Mouse (Mus musculus): ENCODE data around the gene Abca4. TPM values are rescaled to one million over a fixed set of nuclear protein-coding genes. Genes with fewer than 3 reads are reported as not detected.

Abca4 gene
- polyA plus RNA-seq, 1 experiment from 2014 or later: 0.48 TPM

- ATAC-seq: peak; percentile 74
- peaks cover 44% of the 10 kb centered on the region for H3K4me1 ChIP-seq (ENCODE audit: control insufficient read depth, insufficient read depth, low read length)
- H3K27ac ChIP-seq (ENCODE audit: low read depth, low read length): peak overlapping the region; percentile 33; the same call in 1 of the 2 replicates
- H3K36me3 ChIP-seq (ENCODE audit: control insufficient read depth, insufficient read depth, low read length): no peaks in the 10 kb centered on the region
- under 1% methylated on average over 10 of the region's 10 CpGs for WGBS
- peak; percentile 94 for DNase-seq (ENCODE audit: low spot score)
- H3K9ac ChIP-seq (ENCODE audit: low read length): no peak overlapping the region
- H3K4me2 ChIP-seq (ENCODE audit: low read length): peak overlapping the region; percentile 24; the same call in 1 of the 2 replicates
- H3K9me3 ChIP-seq (replicated peaks; ENCODE audit: control insufficient read depth, low read length): no peaks in the 10 kb centered on the region
- peaks cover 30% of the 10 kb centered on the region for H3K27me3 ChIP-seq (replicated peaks; ENCODE audit: control insufficient read depth, insufficient read depth, low read length)
- H3K4me3 ChIP-seq (ENCODE audit: low read depth, low read length): no peak overlapping the region
Observed at GRCm38 (mm10) chr3:122046187-122046620, 2.0 kb downstream of the Abca4 start.

- no peaks in the 10 kb centered on the region for H3K36me3 ChIP-seq (ENCODE audit: control insufficient read depth, insufficient read depth, low read length)
- no peak overlapping the region for H3K27ac ChIP-seq (ENCODE audit: low read depth, low read length)
- H3K4me1 ChIP-seq (ENCODE audit: control insufficient read depth, insufficient read depth, low read length): peaks cover 44% of the 10 kb centered on the region
- no peak for DNase-seq (ENCODE audit: low spot score)
- H3K4me2 ChIP-seq (ENCODE audit: low read length): no peak overlapping the region
- H3K4me3 ChIP-seq (ENCODE audit: low read depth, low read length): no peak overlapping the region
- H3K9me3 ChIP-seq (replicated peaks; ENCODE audit: control insufficient read depth, low read length): no peaks in the 10 kb centered on the region
- no peak for ATAC-seq
- no peak overlapping the region for H3K9ac ChIP-seq (ENCODE audit: low read length)
- H3K27me3 ChIP-seq (replicated peaks; ENCODE audit: control insufficient read depth, insufficient read depth, low read length): peaks cover 23% of the 10 kb centered on the region
- WGBS: 46% methylated on average over 7 of the region's 7 CpGs
Observed at GRCm38 (mm10) chr3:122047402-122047801, 3.2 kb downstream of the Abca4 start.

GRCm38 (mm10) chr3:122047921-122048861, 3.9 kb downstream of the Abca4 start:
- Histone ChIP-seq H3K27me3 (replicated peaks; ENCODE audit: control insufficient read depth, insufficient read depth, low read length) (peaks cover 15% of the 10 kb centered on the region), H3K9ac (ENCODE audit: low read length) (no peak overlapping the region), H3K4me1 (ENCODE audit: control insufficient read depth, insufficient read depth, low read length) (peaks cover 44% of the 10 kb centered on the region), H3K9me3 (replicated peaks; ENCODE audit: control insufficient read depth, low read length) (no peaks in the 10 kb centered on the region), H3K4me2 (ENCODE audit: low read length) (peak overlapping the region; percentile 33), H3K36me3 (ENCODE audit: control insufficient read depth, insufficient read depth, low read length) (no peaks in the 10 kb centered on the region), H3K27ac (ENCODE audit: low read depth, low read length) (peak overlapping the region; percentile 44; the same call in 1 of the 2 replicates), H3K4me3 (ENCODE audit: low read depth, low read length) (no peak overlapping the region)
- 8% methylated on average over 17 of the region's 17 CpGs for WGBS
- DNase-seq (ENCODE audit: low spot score) (peak; percentile 93), ATAC-seq (peak; percentile 71)

GRCm38 (mm10) chr3:122049158-122049557, 4.9 kb downstream of the Abca4 start:
- Histone ChIP-seq H3K4me1 (ENCODE audit: control insufficient read depth, insufficient read depth, low read length) (peaks cover 36% of the 10 kb centered on the region), H3K4me3 (ENCODE audit: low read depth, low read length) (no peak overlapping the region), H3K36me3 (ENCODE audit: control insufficient read depth, insufficient read depth, low read length) (no peaks in the 10 kb centered on the region), H3K9ac (ENCODE audit: low read length) (no peak overlapping the region), H3K9me3 (replicated peaks; ENCODE audit: control insufficient read depth, low read length) (no peaks in the 10 kb centered on the region), H3K4me2 (ENCODE audit: low read length) (no peak overlapping the region), H3K27me3 (replicated peaks; ENCODE audit: control insufficient read depth, insufficient read depth, low read length) (peaks cover 14% of the 10 kb centered on the region), H3K27ac (ENCODE audit: low read depth, low read length) (no peak overlapping the region)
- 43% methylated on average over 6 of the region's 6 CpGs for WGBS
- no peak for DNase-seq (ENCODE audit: low spot score)
- no peak for ATAC-seq

- no peak for DNase-seq (ENCODE audit: low spot score)
- 72% methylated on average over 9 of the region's 9 CpGs for WGBS
- Histone ChIP-seq H3K9ac (ENCODE audit: low read length) (no peak overlapping the region), H3K4me2 (ENCODE audit: low read length) (no peak overlapping the region), H3K36me3 (ENCODE audit: control insufficient read depth, insufficient read depth, low read length) (no peaks in the 10 kb centered on the region), H3K9me3 (replicated peaks; ENCODE audit: control insufficient read depth, low read length) (no peaks in the 10 kb centered on the region), H3K4me1 (ENCODE audit: control insufficient read depth, insufficient read depth, low read length) (no peaks in the 10 kb centered on the region), H3K27ac (ENCODE audit: low read depth, low read length) (no peak overlapping the region), H3K4me3 (ENCODE audit: low read depth, low read length) (no peak overlapping the region), H3K27me3 (replicated peaks; ENCODE audit: control insufficient read depth, insufficient read depth, low read length) (no peaks in the 10 kb centered on the region)
- ATAC-seq: no peak
Observed at GRCm38 (mm10) chr3:122058439-122059198, 14.4 kb downstream of the Abca4 start.

GRCm38 (mm10) chr3:122062586-122062985, 18.3 kb downstream of the Abca4 start:
- 90% methylated on average over 10 of the region's 10 CpGs for WGBS
- DNase-seq (ENCODE audit: low spot score): no peak
- H3K9me3 ChIP-seq (replicated peaks; ENCODE audit: control insufficient read depth, low read length): no peaks in the 10 kb centered on the region
- no peak for ATAC-seq
- H3K4me1 ChIP-seq (ENCODE audit: control insufficient read depth, insufficient read depth, low read length): no peaks in the 10 kb centered on the region
- H3K27me3 ChIP-seq (replicated peaks; ENCODE audit: control insufficient read depth, insufficient read depth, low read length): no peaks in the 10 kb centered on the region
- no peaks in the 10 kb centered on the region for H3K36me3 ChIP-seq (ENCODE audit: control insufficient read depth, insufficient read depth, low read length)
- H3K27ac ChIP-seq (ENCODE audit: low read depth, low read length): no peak overlapping the region
- H3K4me2 ChIP-seq (ENCODE audit: low read length): no peak overlapping the region
- no peak overlapping the region for H3K9ac ChIP-seq (ENCODE audit: low read length)
- no peak overlapping the region for H3K4me3 ChIP-seq (ENCODE audit: low read depth, low read length)

GRCm38 (mm10) chr3:122064556-122065410, 20.5 kb downstream of the Abca4 start:
- WGBS: 87% methylated on average over 13 of the region's 13 CpGs

GRCm38 (mm10) chr3:122071769-122072168, 27.5 kb downstream of the Abca4 start:
- ATAC-seq (no peak), DNase-seq (ENCODE audit: low spot score) (no peak)
- WGBS: 58% methylated on average over 10 of the region's 10 CpGs

More at GRCm38 (mm10) chr3:122064556-122065410, 20.5 kb downstream of the Abca4 start:
- Histone ChIP-seq H3K4me3 (ENCODE audit: low read depth, low read length) (no peak overlapping the region), H3K4me1 (ENCODE audit: control insufficient read depth, insufficient read depth, low read length) (no peaks in the 10 kb centered on the region), H3K36me3 (ENCODE audit: control insufficient read depth, insufficient read depth, low read length) (no peaks in the 10 kb centered on the region), H3K4me2 (ENCODE audit: low read length) (no peak overlapping the region), H3K9ac (ENCODE audit: low read length) (no peak overlapping the region), H3K9me3 (replicated peaks; ENCODE audit: control insufficient read depth, low read length) (no peaks in the 10 kb centered on the region), H3K27me3 (replicated peaks; ENCODE audit: control insufficient read depth, insufficient read depth, low read length) (no peaks in the 10 kb centered on the region), H3K27ac (ENCODE audit: low read depth, low read length) (no peak overlapping the region)
- DNase-seq (ENCODE audit: low spot score) (no peak), ATAC-seq (no peak)

More at GRCm38 (mm10) chr3:122071769-122072168, 27.5 kb downstream of the Abca4 start:
- H3K9me3 ChIP-seq (replicated peaks; ENCODE audit: control insufficient read depth, low read length): no peaks in the 10 kb centered on the region
- H3K4me1 ChIP-seq (ENCODE audit: control insufficient read depth, insufficient read depth, low read length): no peaks in the 10 kb centered on the region
- no peaks in the 10 kb centered on the region for H3K36me3 ChIP-seq (ENCODE audit: control insufficient read depth, insufficient read depth, low read length)
- no peak overlapping the region for H3K4me3 ChIP-seq (ENCODE audit: low read depth, low read length)
- H3K27ac ChIP-seq (ENCODE audit: low read depth, low read length): no peak overlapping the region
- H3K4me2 ChIP-seq (ENCODE audit: low read length): no peak overlapping the region
- H3K9ac ChIP-seq (ENCODE audit: low read length): no peak overlapping the region
- no peaks in the 10 kb centered on the region for H3K27me3 ChIP-seq (replicated peaks; ENCODE audit: control insufficient read depth, insufficient read depth, low read length)
